Mouse (Mus musculus) CD4-positive, CD25-positive, alpha-beta regulatory T cell, adult 4 months (primary cell): Measurements from ENCODE around the gene Il4. TPM values are rescaled to one million over a fixed set of nuclear protein-coding genes. Genes with fewer than 3 reads are reported as not detected.

Experiments
- ATAC-seq: one replicate; pipeline ENCODE4 v1.8.0; 2017
- polyA plus RNA-seq, 2 experiments: library from polyadenylated mRNA; unstranded; fragments of 100-300 nt; shearing (Covaris generic); gene quantifications; one replicate each; pipeline ENCODE4 v1.2.1; 2017

Il4 gene
- 1 to 10 TPM; 3.1 to 4.0 TPM for polyA plus RNA-seq

GRCm38 (mm10) chr11:53618619-53619198, at the start of gene Il4:
Il4 (minus strand) TSS chr11:53618669.
- no peak for ATAC-seq

GRCm38 (mm10) chr11:53664091-53664490, 45.6 kb upstream of the Il4 start:
- ATAC-seq: no peak

GRCm38 (mm10) chr11:53662794-53663674, 44.6 kb upstream of the Il4 start:
- peak; percentile 87 for ATAC-seq

DNA sequence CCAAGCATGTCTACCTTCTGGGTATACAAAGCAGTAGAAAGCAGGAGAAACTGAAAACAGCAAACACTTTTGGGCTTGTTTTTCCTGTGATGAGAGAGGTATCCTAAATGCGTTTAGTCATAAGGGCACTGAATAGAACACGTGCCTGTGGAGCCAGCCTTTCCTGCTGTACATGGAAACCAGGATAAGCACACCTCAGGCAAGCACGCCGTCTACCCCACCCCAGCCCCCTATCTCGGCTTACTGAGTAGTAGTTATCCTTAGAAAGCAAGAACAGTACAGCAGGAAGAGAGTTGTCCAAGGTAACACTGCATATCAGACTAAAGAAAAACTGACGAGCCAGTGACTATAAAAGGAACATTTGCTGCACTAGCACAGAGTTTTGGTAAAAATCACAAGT, 39.4 kb upstream of the Il4 start:
- ATAC-seq: no peak

- ATAC-seq: no peak
Observed at GRCm38 (mm10) chr11:53657381-53657780, 38.9 kb upstream of the Il4 start.

- ATAC-seq: peak; percentile 90
Observed at GRCm38 (mm10) chr11:53656558-53657202, 38.2 kb upstream of the Il4 start.

DNA sequence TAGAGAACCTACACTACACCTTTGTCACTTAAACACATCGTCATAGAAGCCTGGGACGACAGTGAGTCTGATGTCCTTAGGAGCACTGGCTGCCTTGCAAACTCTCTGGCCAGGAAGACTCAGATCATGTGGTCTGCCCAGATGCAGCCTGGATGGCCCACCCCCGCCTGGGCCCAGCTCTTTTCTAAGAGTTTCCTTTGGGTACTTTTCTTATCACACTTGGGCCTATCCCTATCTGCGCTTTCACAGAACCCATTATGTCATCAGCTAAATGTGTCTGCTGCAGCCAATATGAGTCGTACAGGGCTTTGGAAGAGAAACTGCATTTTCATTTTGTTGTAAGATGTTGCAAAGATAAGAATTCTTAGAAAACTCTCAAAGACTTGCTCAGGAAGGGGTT, 36.6 kb upstream of the Il4 start:
- no peak for ATAC-seq

GRCm38 (mm10) chr11:53652427-53652826, 34.0 kb upstream of the Il4 start:
- no peak for ATAC-seq

- ATAC-seq: no peak
Observed at GRCm38 (mm10) chr11:53651441-53651840, 33.0 kb upstream of the Il4 start.

- no peak for ATAC-seq
Observed at GRCm38 (mm10) chr11:53644017-53644416, 25.5 kb upstream of the Il4 start.

DNA sequence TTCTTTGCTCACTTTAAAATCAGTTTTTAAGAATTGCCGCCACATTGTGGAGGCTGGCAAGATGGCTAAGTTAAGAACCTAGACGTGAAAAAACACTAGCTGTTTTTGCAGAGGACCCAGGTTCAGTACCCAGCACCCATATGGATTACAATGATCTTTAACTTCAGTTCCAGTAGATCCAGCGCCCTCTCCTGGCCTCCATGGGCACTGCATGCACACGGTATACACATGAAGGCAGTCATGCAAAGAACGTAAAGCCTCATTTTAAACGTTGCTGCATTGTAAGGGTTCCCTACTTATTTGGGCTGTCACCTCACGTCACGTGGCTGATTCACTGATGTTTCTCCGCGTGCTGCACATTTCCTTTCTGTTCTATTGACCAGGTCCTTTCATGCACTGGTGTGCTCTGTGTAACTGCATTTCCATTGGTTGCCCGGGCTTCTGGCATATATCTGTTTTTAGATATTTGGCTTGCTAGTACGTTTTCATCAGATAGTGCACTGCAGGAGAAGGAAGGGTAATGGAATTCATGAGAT, 24.3 kb upstream of the Il4 start:
- ATAC-seq: no peak

GRCm38 (mm10) chr11:53637803-53638260, 19.4 kb upstream of the Il4 start:
- ATAC-seq: no peak

DNA sequence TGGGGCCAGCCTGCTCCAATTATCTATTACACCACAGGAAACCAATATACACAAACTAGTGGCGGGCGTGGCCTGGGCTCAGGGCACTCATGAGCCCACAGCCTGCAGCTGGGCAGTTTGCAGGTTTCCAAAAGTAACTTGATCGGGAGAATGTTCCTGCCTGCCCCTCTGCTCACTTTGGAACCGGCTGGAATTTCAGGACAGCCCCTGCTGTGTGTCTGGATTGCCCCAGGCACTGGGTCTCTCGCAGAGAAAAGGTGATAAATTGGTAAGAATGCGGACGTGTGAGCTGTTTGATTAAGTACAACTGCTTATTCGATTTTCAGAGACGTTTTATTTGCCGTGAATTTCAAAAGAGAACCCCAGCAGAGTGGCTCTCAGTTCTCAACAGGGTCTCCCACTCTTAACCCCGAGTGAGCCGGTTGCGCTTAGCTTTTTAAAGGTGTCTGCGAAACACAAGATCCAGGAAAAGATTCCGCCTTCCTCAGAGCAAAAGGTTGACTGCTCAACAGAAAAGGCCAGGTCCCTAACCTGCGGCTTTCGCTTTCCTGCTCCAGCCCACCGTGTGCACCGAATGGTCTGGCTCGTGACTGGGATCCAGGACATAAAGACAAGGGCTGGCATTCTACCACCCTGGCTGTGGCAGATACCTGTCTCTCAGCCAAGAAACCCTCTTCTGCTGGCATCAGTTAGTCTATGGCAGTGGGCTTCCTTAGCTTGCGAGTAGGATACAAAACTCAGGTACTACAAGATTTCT, 18.8 kb upstream of the Il4 start:
- no peak for ATAC-seq

GRCm38 (mm10) chr11:53636183-53636646, 17.7 kb upstream of the Il4 start:
- ATAC-seq: peak; percentile 26

DNA sequence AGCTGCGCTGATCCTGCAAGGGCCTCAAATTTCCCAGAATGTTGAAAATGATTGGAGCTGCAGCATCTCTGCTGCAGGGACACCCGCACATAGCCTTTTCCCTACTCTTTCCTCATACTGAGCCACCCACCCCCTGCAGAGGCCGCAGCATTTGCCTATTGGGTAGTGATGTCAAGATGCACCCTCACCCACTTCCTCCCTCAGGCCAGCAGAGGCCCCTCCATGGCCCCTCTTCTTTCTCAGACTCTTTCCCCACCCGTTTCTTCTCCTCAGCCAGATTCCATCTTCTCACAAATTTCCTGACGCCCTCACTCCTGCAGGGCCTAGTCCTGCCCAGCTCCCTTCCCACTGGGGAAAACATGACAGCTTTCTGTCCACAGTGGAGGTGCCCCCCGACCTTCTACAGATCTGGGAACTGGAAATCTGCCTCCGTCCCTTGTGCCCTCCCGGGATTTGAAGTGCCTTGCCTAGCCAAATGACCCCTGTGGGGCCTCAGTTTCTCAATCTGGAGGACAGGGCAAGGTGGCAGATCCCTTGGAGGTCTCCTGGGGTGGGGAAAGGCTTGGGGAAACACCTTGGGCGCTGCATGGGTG, 17.2 kb upstream of the Il4 start:
- no peak for ATAC-seq

DNA sequence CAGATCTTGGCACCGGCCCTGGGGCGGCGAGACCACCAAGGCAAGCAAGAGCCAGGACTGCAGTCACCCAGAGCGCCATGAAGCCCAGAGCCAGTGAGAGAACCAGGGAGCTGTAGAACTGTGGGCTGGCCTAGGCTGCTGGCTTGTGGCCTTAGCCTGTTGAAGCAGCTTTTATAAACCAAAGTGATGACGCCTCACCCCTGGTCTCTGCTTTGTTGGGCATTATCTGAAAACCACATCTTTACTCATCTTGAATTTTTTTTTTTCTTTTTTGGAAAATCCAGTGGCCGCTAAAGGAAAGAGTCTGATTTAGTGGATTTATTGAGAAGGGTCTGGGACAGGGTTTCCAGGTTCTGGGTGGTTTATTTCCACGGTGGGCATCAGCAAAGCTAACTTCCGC, 16.1 kb upstream of the Il4 start, which contains the start of gene Il13:
Gene Il13, minus strand, starts transcription at position 147 of the 400 bp plus-strand sequence.
- no peak for ATAC-seq

GRCm38 (mm10) chr11:53633644-53634043, 15.2 kb upstream of the Il4 start:
- ATAC-seq: no peak

- ATAC-seq: no peak
Observed at GRCm38 (mm10) chr11:53632122-53632733, 13.8 kb upstream of the Il4 start.

- ATAC-seq: peak; percentile 76
Observed at GRCm38 (mm10) chr11:53627859-53628258, 9.4 kb upstream of the Il4 start.

DNA sequence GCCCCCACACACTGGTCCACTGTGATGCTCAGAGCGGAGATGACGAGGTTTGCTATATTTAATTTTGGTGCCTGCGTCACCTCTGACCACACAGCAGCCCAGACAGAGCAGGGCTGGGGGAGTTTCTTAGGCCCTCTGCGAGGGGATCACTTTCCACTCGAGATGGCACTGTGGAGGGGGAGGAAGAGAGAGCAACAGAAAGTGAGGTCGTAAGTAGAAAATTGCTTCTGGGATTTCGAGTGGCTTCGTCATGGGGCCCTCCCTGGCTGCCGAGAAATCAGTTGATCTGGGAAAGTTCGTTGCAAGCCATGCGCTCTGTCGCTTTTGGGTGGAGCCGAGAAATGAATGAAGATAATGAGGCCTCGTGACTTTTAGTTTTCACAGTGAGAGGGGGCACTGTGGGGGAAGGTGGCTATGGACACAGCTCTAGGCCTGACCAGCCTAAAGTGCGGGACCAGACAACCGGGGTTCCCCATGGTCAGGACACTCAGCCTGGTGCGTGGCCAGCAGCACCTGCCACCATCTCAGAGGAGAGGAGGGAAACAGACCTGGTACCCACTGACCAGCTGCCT, 8.4 kb upstream of the Il4 start:
- no peak for ATAC-seq

DNA sequence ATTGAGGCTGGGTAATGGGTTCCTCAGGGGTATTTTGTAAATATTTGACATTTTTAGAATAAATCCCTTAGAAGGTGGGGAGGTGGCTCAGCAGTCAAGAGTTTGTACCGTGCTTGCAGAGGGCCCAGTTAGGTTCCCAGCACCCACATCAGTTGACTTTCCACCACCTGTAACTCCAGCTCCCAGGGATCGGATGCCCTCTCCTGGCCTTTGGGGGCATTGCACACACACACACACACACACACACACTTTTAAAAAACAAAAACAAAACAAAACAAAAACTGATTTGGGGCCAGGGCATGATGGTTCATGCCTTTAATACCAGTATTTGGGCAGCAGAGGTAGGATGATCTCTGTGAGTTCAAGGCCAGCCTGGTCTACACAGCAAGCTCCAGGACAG, 5.7 kb upstream of the Il4 start:
- no peak for ATAC-seq
